Mouse (Mus musculus) cortical plate, adult 2 months (tissue): ENCODE measurements at regions not wholly inside any gene's neighbourhood (a gene's known extent, or its start where the extent isn't known, plus 50 kb on each side); places are given as distances from the start of the nearest gene placed in this dataset.

ENCODE experiments used
- CTCF ChIP-seq: fragments of 200-500 bp; IDR thresholded peaks from 2 replicates; pipeline ENCODE4 v1.5.1; 2011; ENCODE audit warnings: mild to moderate bottlenecking, control low read depth, low read length; ENCODE audit not compliant: insufficient read depth; ENCODE audit errors: extremely low read depth
- POLR2A ChIP-seq: fragments of 200-500 bp; IDR thresholded peaks from 2 replicates; pipeline ENCODE4 v1.6.1; 2011; ENCODE audit warnings: mild to moderate bottlenecking, low read length, control low read depth; ENCODE audit not compliant: insufficient read depth; ENCODE audit errors: extremely low read depth

DNA sequence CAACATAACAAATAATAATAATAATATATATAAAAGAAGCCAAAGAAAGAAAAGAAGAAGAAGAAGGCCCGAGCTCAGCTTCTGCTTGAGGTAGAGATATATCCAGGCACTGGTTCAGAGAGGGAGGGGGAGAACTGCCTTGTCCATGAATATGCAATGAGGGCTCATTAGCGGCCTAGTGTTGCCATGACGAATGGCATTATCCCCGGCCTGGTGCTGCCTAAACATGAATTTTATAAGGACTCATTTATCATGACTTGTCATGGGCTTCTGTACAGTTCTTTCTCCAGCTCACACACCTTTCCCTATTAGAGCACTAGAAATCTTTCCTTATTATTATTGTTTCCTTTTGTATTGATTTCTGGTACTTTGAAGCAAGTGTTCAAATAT lies 57.7 kb upstream of the Nr2f2 start:
- TF ChIP-seq CTCF (no peak), POLR2A (no peak)
